Mouse (Mus musculus): Measurements from ENCODE around the gene Nlk. TPM values are rescaled to one million over a fixed set of nuclear protein-coding genes. Genes with fewer than 3 reads are reported as not detected.

The Nlk gene
- 23.5 and 36.4 TPM in 2 replicates for total RNA-seq (2017)

DNA sequence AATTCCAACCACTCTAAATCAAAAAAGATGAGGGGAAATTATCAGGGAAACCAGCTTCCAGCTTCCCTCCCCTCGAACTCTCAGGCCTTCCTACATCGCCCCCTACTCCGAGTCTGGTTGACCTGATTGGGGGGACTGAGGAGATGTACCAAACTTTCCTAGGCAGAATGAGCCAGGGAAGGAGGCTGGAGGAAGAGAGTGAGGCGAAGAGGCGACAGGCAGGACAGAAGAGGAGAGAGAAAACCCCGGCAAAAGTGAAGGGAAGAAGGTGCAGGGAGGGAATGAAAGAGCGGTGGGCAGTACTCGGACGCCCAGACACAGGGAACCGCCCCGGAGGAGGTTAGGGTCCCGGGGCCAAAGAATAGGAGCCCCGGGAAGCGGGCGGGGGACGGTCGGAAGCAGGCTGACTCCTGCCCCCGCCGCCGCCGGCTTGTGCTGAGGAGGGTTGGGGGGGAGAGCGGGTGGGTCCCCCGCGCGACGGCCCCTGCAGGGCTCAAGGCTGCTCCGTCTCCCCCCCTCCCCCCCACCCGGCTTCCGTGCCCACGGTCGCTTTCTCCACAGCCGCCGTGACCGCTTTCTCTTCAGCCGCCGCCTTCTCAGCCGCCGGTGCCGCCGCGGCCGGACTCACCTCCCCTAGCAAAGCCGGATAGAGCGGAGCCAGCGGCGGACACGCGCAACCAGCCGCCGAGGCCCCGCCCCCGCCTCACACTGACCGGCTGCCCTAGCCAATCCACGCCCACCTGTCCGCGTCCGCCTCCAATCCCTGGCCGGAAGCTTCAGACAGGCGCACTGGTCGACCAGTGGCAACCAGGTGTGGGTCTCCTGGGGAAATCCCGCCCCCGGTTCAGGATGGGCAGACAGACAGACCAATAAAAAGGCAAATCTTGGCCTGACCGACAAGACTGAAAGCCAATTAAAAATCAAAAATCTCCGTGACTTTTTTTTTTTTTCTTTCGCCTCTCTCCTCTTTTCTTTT, at the start of gene Nlk:
Gene Nlk (minus strand): TSS at position 597 of the 976 bp plus-strand sequence.
- ATAC-seq (replicated peaks; ENCODE audit: low read depth, poor library complexity, severe bottlenecking) = peak; percentile 99

DNA sequence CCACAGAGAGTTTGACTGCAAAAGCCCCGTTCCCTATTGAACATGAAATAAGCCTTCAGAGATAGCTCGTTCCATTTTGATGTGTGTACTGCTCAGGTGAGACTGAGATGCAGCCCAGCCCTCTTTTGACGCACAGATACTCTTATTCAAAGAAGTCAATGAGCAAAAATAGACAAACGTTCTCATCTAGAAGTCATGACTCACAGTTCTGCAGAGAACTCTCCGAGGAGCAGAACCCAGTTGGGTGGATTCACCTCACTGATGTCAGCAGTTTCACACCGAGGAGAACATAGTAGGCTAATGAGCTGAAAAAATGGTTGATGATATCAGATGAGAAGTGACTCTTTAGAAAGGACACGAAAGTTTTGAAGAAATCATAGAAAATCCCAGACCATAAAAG, 49.1 kb upstream of the Nlk start:
- no peak for ATAC-seq (replicated peaks; ENCODE audit: low read depth, poor library complexity, severe bottlenecking)

DNA sequence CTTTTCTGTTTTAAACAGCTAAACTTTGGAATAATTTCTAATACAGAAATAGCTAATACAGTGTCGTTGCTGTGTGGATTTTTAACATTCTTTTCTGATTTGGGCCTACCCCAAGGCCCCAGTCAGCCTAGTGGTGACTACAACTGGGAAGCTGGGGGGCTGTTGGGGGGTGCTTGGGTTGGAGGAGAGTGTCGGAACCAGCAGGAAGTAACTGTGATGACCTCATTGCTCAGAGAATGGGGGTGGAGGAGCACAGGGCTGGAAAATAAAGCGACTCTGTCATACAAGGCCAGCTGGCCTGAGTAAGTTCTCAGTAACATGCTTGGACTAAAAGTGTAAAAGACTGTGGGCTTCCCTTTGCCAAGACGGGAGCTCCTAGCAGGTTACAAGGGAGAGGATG, 48.3 kb upstream of the Nlk start:
- ATAC-seq (replicated peaks; ENCODE audit: low read depth, poor library complexity, severe bottlenecking) = no peak

DNA sequence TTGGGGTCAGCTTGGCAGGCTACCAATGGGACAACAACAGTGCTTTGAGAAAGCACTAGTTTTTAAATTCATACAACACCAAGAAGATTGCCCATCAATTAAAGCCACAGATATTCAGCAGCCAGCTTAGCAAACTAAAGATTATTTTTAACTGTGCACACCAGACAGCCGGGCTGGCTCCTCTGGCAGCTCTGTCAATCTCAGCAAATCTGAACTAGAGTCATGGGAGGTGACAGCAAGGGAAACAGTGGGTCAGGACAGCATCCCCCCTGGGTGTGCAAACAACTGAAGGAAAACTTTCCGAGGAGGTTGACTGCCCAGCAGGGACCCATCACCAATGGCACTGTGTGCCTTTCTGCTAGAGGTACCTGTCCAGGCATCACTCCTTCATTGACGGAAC, 45.3 kb upstream of the Nlk start:
- no peak for ATAC-seq (replicated peaks; ENCODE audit: low read depth, poor library complexity, severe bottlenecking)

DNA sequence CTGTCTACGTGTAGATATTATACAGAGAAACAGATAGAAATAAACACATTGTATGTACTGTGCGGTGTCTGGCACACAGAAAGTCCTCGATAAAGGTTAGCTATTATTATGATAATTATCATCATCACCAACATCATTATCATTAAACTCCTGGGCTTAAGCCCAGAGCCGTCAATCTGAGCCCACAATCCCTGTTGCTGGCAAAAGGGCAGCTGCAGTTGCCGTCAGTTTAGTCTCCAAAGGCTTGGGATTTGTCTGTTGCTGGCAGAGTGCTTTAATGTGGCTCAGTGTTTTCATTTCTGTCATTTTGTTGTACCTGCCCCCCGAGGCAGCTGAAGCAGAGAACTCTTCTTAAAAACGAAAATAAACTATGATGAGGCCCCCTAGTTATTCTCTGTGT, 44.8 kb upstream of the Nlk start:
- no peak for ATAC-seq (replicated peaks; ENCODE audit: low read depth, poor library complexity, severe bottlenecking)

DNA sequence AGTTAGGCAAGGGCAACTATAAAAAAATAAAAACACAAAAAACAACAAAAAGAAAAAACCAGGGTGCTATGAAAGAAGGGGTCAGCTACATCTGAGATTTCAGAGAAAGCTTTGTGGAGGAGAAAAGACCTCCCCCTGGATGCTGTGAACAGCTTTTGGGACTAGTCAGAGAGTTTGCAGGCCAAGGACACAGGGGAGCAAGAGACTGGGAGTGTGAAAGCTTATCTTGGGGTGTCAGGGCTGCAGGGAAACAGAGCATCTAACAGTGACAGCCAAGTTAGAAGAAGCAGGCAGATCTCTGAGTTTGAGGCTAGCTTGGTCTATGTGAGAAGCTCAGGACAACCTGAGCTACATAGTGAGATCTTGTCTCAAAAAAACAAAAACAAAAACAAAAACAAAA, 42.2 kb upstream of the Nlk start:
- no peak for ATAC-seq (replicated peaks; ENCODE audit: low read depth, poor library complexity, severe bottlenecking)

DNA sequence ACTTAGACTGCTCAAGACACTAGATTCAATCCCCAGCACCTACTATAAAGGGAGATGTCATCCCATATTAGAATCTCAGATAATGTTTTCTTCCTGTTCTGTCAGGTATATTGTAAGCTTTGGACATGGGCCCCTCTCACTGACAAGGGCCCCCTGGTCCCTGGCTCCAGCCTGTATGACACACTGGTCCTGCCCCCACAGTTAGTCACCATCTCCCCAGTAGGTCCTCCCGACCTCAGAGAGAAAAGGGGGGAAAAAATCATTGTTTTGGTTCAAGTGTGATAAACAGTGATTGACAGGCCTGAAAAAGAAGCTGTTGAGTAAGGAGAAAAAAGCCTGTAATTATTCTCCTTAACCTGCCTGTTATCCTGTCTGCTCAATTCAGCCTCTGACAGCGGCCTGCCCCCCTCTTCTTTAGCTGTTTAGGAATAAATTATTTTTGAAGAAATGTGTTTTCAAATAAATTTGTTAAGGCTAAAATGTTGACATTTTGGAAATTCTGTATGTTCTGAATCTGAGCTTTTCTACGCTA, 39.8 kb upstream of the Nlk start:
- no peak for ATAC-seq (replicated peaks; ENCODE audit: low read depth, poor library complexity, severe bottlenecking)

DNA sequence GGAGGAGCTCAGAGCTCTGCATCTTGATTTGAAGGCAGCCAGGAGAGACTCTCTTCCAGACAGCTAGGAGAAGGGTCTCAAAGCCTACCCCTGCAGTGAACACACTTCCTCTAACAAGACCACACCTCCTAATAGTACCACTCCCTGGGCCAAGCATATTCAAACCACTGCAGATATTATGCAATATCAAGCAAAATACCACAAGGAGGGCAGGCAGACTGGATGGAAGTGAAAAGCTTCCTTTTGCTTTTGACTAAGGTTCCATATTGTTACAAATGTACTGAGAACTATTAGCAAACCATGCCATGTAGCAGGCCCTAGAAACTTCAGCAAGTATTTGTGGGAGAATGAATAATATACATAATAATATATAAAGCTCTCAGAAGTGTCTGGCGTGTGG, 38.0 kb upstream of the Nlk start:
- ATAC-seq (replicated peaks; ENCODE audit: low read depth, poor library complexity, severe bottlenecking) = peak; percentile 52; the same call in 1 of the 2 replicates

DNA sequence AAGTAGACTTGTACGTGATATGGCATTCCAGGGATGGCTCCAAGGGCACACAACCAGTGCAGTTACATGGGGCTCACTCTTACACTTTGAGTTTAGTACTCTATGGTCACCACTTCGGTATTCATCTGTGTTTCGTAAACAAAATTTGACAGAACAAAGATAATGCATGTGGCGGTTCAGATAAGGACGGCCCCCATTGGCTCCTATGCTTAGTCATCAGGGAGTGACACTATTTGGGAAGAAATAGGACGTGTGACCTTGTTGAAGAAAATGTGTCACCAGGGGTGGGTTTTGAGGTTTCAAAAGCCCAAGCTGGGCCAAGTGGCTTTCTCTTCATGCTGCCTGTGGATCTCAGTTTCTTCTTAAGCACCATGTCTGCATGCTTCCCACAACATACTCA, 35.4 kb upstream of the Nlk start:
- no peak for ATAC-seq (replicated peaks; ENCODE audit: low read depth, poor library complexity, severe bottlenecking)

DNA sequence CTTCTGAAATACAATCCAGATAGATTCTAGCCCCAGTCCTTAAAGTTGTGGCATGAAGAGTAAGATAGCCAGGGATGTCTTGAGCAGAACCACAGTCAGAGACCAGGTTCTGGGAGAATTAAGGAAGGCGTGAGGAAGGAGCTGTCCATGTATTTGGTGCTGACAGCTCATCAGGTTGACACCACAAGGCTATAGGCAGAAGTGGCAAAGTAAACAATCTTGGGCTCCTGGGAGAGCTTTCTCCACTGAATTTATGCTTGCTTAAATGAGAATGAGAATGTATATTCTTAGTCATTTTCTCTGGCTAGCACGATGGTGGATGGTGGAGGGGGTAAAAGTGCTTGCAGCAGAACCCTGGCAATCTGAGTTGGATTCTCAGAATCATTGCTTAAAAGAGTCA, 33.7 kb upstream of the Nlk start:
- peak; percentile 66; the same call in 1 of the 2 replicates for ATAC-seq (replicated peaks; ENCODE audit: low read depth, poor library complexity, severe bottlenecking)

DNA sequence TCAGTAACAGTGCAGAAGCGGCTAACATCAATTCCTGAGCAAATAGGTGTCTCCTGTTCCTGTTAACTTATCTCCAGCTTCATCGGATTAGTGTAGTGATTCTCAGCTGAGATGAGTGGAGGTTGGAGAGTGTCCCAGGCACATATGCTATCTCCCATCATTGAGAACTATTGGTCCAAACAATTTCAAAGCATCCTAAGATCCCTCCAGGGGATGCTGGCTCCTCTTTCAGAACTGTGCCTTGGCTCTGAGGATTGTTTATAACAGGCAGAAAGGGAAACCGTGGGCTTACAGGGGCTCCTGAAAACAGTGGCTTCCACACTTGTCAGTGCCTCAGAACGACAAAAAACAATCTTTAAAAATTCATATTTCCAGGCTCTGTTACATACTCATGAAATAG, 30.9 kb upstream of the Nlk start:
- ATAC-seq (replicated peaks; ENCODE audit: low read depth, poor library complexity, severe bottlenecking) = no peak

DNA sequence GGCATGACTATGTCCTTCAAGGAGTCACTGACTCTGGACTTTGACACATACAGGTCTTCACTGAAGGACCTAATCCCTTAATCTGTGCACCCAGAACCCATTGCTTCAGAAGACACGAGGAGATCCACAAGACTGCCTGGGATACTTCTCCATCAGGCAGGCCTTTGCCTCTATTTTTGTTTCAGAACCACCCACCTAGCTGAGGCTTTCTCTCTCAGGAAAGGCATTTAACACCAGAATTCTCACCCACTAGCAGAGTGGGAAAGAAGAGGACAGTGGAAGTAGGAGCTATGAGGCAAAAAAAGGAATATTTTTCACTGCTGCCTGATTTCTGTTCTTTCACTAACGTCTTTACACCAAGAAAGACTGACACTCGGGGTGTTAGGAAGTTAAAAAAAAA, 29.2 kb upstream of the Nlk start:
- ATAC-seq (replicated peaks; ENCODE audit: low read depth, poor library complexity, severe bottlenecking) = no peak

DNA sequence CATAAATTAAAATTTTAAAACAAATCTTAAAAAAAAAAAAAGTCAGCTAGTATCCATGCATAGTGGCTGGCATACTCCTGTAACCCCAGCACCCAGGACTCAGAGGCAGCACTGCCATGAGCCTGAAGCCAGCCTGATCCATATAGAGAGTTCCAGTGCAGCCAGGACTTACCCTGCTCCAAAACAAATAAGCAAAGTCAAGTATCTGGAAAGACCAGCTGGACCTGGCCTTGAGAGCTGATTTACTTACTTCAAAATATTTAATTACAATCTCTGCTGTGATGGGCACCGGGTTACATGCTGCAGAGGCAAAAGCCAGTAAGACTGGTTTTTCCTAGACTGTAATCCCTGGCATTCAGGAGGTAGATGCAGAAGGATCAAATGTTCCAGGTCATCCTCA, 27.6 kb upstream of the Nlk start:
- no peak for ATAC-seq (replicated peaks; ENCODE audit: low read depth, poor library complexity, severe bottlenecking)

DNA sequence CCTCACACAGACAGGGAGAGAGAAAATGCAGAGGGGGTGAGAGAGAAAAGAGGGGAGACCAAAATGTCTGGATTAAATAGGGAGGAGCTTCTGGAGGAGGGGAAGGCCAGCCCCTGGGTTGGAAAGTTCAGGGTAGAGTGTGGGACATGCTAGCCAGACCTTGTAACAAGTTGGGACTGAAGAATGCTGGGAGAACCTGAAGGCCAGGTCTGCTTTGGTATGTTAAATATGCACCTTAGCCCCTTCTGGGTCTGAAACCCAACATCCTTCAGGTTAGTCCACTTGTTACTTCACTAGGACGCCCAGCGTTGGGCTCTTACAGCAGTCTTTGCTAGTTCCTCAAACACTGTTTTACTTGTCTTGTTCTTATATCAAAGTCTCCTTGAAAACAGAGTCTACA, 24.2 kb upstream of the Nlk start:
- ATAC-seq (replicated peaks; ENCODE audit: low read depth, poor library complexity, severe bottlenecking) = no peak

DNA sequence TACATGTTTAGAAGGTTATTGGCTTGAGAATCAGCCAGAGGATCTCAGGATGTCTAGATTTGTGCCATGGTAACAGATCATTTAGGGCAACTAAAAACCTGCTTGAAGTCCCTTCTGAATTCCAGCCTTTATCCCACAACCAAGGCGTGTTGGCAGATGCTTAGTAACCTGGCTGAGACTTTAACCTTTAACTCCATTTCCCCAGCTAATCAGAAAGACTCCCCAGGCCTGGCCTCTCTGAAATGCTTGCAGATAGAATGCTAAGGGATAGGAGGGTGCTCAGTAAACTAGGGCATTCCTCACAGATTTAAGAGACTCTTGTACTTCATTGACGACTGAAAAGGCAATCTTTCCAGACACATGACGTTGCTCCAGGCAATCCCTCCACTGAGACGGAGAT, 20.5 kb upstream of the Nlk start:
- ATAC-seq (replicated peaks; ENCODE audit: low read depth, poor library complexity, severe bottlenecking) = no peak

DNA sequence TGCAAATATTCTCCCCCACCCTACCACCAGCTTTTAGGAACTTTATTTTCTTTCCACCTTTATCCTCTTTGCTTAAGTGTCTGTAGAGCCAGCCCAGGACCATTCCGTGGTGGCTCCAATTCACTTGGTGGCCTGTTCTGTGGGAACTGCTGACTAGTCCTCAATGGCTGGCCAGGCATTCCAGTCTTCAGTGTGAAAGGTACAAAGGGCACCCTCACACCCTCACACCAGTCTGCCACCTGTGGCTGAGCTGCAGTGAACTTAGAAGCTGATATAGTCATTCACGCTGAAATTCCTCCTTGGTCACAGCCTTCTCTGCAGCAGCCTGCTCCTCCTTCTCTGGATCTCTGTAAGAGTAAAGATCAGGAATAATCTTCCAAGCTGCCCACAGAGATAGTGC, 11.5 kb upstream of the Nlk start:
- ATAC-seq (replicated peaks; ENCODE audit: low read depth, poor library complexity, severe bottlenecking) = no peak

DNA sequence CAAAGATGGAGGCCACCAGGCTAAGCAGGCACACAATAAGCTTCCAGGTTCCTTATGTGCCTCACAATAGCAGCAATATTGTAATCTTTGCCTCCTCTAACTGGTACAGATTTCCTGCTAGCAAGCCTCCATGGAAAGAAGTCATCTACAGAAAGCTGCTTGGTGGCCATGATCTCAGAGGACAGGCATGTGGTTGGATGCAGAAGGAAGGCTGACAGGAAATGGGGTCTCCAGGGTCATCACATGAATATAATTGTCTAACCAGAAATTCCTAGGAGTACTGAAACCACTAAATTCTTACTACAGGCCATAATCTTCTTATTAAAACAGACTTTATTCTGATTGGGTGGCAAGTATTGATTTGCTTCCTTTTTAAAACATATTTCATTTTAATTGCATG, 8.9 kb upstream of the Nlk start:
- ATAC-seq (replicated peaks; ENCODE audit: low read depth, poor library complexity, severe bottlenecking) = no peak

DNA sequence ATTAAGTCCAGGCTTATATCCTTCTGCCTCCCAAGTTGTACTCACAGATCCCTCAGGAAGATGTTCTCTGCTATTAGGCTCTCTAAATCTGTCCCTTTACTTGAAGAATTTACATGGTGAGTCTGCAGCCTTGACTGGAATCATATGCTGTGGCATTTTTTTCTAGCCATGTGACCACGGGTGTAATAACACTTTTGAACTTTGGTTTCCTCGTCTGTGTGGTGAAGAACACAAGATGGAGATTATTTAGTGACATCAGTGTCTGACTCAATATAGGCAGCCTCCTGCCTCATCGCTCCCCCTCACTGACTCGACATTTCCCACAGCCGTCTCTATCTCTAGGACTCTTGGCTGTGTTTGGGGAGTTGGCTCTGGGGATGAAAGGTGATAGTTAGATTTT, 5.9 kb upstream of the Nlk start:
- ATAC-seq (replicated peaks; ENCODE audit: low read depth, poor library complexity, severe bottlenecking) = no peak

DNA sequence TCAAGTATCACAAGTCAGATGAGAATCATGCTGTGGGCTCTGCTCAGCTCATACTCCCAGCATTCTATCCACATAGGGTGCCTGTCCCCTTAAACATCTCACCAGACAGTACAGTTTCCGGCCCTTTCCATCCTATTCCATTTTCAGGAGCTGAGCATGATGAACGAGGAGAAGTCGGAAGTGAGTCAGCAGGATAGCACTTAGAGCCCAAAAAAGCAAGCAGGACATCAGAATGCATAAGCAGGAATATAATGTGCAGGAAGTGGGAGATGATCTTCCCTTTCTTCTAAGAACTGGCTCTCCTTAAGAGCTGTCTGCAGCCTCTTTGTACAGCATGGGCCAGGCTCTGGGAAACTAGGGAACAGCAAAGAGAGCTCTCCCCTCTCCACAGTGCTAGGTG, 5.1 kb upstream of the Nlk start:
- ATAC-seq (replicated peaks; ENCODE audit: low read depth, poor library complexity, severe bottlenecking) = no peak

DNA sequence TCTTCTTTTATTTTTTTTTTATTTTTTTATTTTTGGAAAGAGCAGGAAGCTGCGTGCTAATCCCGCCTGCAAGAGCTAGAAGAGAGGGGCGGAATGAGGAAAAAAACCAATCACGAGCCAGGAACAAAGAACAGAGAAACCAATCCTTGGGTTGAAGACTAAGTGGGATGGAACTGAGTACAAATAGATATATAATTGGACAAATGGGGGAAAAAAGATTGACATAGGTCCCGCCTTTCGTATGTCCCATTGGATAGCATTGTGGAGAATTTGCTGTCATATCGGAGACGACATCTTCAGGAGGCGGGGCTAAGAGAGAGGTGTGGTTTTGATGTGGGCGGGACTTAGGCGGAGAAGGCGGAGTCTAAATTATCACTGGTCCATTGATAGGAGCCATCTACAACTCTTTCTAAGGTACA, 589 bp upstream of the Nlk start:
- ATAC-seq (replicated peaks; ENCODE audit: low read depth, poor library complexity, severe bottlenecking) = peak; percentile 79

DNA sequence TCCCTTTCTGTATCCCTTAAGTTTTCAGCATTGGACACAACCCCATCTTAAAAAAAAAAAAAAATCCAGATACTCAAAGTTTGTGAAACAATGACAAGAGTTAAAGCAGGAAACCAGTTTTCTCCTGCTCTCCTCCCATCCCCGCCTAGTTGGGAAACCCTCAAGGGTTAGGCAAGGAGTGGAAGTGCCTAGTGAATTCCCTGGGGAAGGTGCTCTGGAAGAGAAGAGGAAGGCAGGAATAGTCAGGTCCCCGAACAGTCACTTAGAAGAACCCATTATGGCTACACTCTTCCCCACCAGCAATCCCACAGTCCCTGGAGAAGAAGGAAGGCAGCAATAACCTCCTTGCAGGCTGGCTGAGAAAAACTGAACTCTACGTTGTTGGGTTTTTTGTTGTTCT, 2.9 kb downstream of the Nlk start:
- no peak for ATAC-seq (replicated peaks; ENCODE audit: low read depth, poor library complexity, severe bottlenecking)

DNA sequence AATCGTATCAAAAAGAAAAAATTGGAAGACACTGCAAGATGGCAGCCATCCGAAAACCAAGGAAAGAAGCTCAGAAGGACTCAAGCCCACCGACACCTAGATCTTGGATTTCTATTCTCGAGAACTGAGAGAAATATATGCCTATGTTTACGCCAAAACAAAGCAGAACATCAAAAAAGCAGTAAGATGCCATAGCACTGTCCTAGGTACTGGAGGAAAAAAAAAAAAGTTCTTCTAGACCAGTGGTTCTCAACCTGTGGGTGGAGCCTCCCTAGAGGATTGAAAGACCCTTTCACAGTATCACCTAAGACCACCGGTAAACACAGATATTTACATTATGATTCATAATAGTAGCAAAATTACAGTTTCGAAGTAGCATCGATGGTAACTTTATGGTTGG, 3.9 kb downstream of the Nlk start:
- ATAC-seq (replicated peaks; ENCODE audit: low read depth, poor library complexity, severe bottlenecking) = no peak
